Mouse (Mus musculus) intestine, embryonic 16.5 days (tissue): Measurements from ENCODE around the gene Abcb1a. TPM values are rescaled to one million over a fixed set of nuclear protein-coding genes. Genes with fewer than 3 reads are reported as not detected.

Experiments used
- ATAC-seq: fragments of 200-750 bp; cut with Nextera tagmentation; 2 replicates; pipeline ENCODE4 v1.8.0; 2017; ENCODE audit warnings: moderate TSS enrichment, moderate library complexity
- H3K27ac ChIP-seq: fragments of 300-500 bp; sonication (generic); 2 replicates; pipeline ENCODE4 v1.5.1; 2014; ENCODE audit warnings: mild to moderate bottlenecking, low read length
- H3K27me3 ChIP-seq: fragments of 300-500 bp; sonication (generic); replicated peaks from 2 replicates; pipeline ENCODE4 v1.6.1; 2014; ENCODE audit warnings: low read length, control low read depth, mixed read lengths; ENCODE audit not compliant: control insufficient read depth, insufficient read depth
- H3K36me3 ChIP-seq: fragments of 300-500 bp; sonication (generic); 2 replicates; pipeline ENCODE4 v1.6.1; 2014; ENCODE audit warnings: low read length, control low read depth; ENCODE audit not compliant: control insufficient read depth, insufficient read depth
- H3K4me1 ChIP-seq: fragments of 300-500 bp; sonication (generic); 2 replicates; pipeline ENCODE4 v1.6.1; 2014; ENCODE audit warnings: low read length, control low read depth, mixed read lengths; ENCODE audit not compliant: control insufficient read depth, insufficient read depth
- H3K4me2 ChIP-seq: fragments of 300-500 bp; sonication (generic); 2 replicates; pipeline ENCODE4 v1.6.1; 2014; ENCODE audit warnings: low read depth, low read length, control low read depth
- H3K4me3 ChIP-seq: fragments of 300-500 bp; sonication (generic); 2 replicates; pipeline ENCODE4 v1.5.1; 2014; ENCODE audit warnings: mild to moderate bottlenecking, low read length
- H3K9ac ChIP-seq: fragments of 300-500 bp; sonication (generic); 2 replicates; pipeline ENCODE4 v1.6.1; 2014; ENCODE audit warnings: low read depth, low read length
- H3K9me3 ChIP-seq: fragments of 300-500 bp; sonication (generic); 2 replicates; pipeline ENCODE4 v1.6.1; 2016; ENCODE audit warnings: low read length, control low read depth; ENCODE audit not compliant: control insufficient read depth
- WGBS: fragments of 180-500 bp; shearing (Covaris S2); extraction: QIAGEN DNeasy Blood & Tissue Kit; methylation state at CpG from one replicate; pipeline ENCODE4 v1.1.7; 2014; 5-methylcytosine and 5-hydroxymethylcytosine counted together
- polyA plus RNA-seq: library from polyadenylated mRNA; unstranded; fragments of >200 nt; fragmentation: Nextera tagmentation; extraction: Ambion mirVana; gene quantifications from 2 replicates; pipeline ENCODE4 v1.2.1, GENCODE M21; 2015

The Abcb1a gene
- polyA plus RNA-seq, 1 experiment from 2014 or later, result 9.0 TPM

DNA sequence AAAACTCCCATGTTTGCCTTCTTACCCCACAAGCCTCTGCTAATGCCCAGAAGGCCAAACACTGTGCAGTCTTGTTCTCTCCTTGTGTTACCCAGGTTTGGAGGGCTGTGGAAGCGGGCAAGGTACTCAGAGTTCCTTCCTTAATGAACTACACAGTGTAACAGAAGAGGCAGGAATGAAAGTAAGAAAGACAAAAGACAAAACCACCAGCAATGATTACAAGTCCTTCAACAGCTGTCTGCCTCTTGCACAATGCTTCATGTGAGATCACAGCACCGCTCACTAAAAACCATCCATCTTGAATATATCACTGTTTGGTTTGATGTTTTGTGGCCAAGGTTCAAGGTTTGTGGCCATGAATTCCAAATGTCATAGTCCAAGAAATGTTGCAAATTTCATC is 118.4 kb downstream of the Abcb1a start:
- no peak overlapping the region for H3K9ac ChIP-seq
- no peak overlapping the region for H3K4me3 ChIP-seq
- no peak overlapping the region for H3K4me2 ChIP-seq
- H3K4me1 ChIP-seq, result no peaks in the 10 kb centered on the region
- no peaks in the 10 kb centered on the region for H3K9me3 ChIP-seq
- H3K27ac ChIP-seq, result no peak overlapping the region
- 92% methylated on average over 2 of the region's 2 CpGs for WGBS
- no peaks in the 10 kb centered on the region for H3K36me3 ChIP-seq
- H3K27me3 ChIP-seq, result no peaks in the 10 kb centered on the region
- ATAC-seq, result no peak

DNA sequence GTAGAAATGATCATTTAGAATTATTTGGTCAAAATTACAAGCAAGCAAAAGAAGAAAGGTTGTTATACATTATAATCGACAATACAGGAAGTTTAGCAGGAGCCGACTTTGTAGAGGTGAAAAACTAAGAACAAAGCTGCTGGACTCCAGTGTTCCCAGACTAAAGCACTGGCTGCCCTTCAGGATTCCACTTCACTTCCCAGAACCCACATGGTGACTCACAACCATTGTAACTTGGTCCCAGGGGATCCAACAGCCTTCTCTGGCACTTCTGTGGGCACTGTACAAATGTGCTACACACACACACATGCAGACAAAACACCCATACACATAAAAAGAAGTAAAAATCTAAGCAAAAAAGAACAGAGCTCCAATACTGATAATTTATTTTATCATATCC is 118.9 kb downstream of the Abcb1a start:
- no peak overlapping the region for H3K9ac ChIP-seq
- ATAC-seq, result no peak
- no peak overlapping the region for H3K27ac ChIP-seq
- WGBS, result 82% methylated on average over 2 of the region's 2 CpGs
- H3K4me3 ChIP-seq, result no peak overlapping the region
- H3K9me3 ChIP-seq, result no peaks in the 10 kb centered on the region
- H3K4me2 ChIP-seq, result no peak overlapping the region
- no peaks in the 10 kb centered on the region for H3K36me3 ChIP-seq
- H3K27me3 ChIP-seq, result no peaks in the 10 kb centered on the region
- H3K4me1 ChIP-seq, result no peaks in the 10 kb centered on the region

DNA sequence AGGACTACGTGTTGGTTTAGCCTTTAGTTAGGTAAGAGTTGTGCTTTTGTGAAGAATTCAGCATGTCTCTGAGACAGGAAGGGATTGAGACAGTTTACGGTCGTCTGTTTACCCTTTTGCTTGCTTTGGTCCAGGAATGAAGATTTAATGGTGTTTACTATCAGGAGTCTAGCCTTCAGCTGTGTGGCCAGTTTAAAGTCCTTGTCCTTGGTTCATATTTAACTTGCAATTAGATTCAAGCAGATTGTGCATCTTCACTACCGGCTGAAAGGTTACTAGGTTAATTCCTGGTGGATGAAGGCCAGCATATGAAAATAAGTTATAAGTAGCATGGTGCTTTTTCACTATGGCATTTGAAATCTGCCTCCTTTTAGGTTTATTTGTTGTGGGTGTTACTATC is 132.4 kb downstream of the Abcb1a start:
- Histone ChIP-seq H3K27me3 (no peaks in the 10 kb centered on the region), H3K4me2 (no peak overlapping the region), H3K27ac (no peak overlapping the region), H3K36me3 (no peaks in the 10 kb centered on the region), H3K9me3 (no peaks in the 10 kb centered on the region), H3K4me3 (no peak overlapping the region), H3K4me1 (no peaks in the 10 kb centered on the region), H3K9ac (no peak overlapping the region)
- ATAC-seq, result no peak
- 39% methylated on average over 4 of the region's 4 CpGs for WGBS

Other genes starting within 250 kb of the Abcb1a start
- 25.3 and 27.3 TPM in 2 replicates for gene Dbf4, start 237.4 kb upstream of the Abcb1a start, polyA plus RNA-seq
- gene Slc25a40, start 237.2 kb upstream of the Abcb1a start, polyA plus RNA-seq, result 8.2 and 8.4 TPM in 2 replicates
- gene Rundc3b, start 37.1 kb upstream of the Abcb1a start, polyA plus RNA-seq, result 5.4 and 6.1 TPM in 2 replicates
- gene Abcb1b, start 138.1 kb downstream of the Abcb1a start, polyA plus RNA-seq, result 1.2 and 1.9 TPM in 2 replicates
- gene Abcb4, start 233.6 kb downstream of the Abcb1a start, polyA plus RNA-seq, result 0.45 and 0.88 TPM in 2 replicates